Mouse (Mus musculus) brain, embryonic 14.5 days (tissue): ENCODE results near the gene Ndnf.

Experiments
- CTCF ChIP-seq: fragments of 200-500 bp; IDR thresholded peaks from 2 replicates; pipeline ENCODE4 v1.5.1; 2012; ENCODE audit warnings: inconsistent platforms, mild to moderate bottlenecking, moderate library complexity, borderline replicate concordance; ENCODE audit not compliant: insufficient read depth, insufficient read length; ENCODE audit errors: extremely low read depth
- POLR2A ChIP-seq: fragments of 200-500 bp; IDR thresholded peaks from 2 replicates; pipeline ENCODE4 v1.6.1; 2012; ENCODE audit warnings: mild to moderate bottlenecking, inconsistent platforms, borderline replicate concordance; ENCODE audit not compliant: poor library complexity, insufficient read depth, insufficient read length, severe bottlenecking; ENCODE audit errors: extremely low read depth

DNA sequence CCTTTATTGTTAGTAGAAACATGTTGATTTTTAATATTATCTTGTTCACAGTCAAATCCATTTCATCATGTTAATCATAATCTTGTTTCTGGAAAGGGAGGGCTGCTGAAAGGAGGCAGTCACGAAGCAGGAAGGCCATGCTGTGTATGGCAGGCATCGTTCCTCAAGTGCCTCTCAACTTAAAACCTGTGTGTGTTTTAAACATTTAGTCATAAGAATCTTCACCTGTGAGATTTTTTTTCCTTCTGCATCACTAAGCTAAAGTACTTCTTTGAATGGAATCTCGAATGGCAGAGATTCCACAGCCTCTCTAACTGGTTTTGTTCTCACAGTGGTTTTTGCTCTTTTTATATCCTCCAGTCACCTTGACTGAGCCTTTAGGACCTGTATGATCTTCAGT lies 25.0 kb upstream of the Ndnf start:
- TF ChIP-seq CTCF = no peak
- no peak for TF ChIP-seq POLR2A
